8 mouse cellular contexts compared by ENCODE assay signal in genomic region chr6:124375435-124375884, GRCm38 (mm10). TPM values are rescaled to one million over a fixed set of nuclear protein-coding genes. Genes with fewer than 3 reads are reported as not detected.
DNase-seq lines count a peak whose midpoint lies in the region; ATAC-seq and TF ChIP-seq lines count a peak whose summit lies in the region.

No protein-coding gene starts in this region.

- peak overlapping the region; percentile 50 for H3K4me2 ChIP-seq in liver, embryonic 11.5 days
- no peak overlapping the region for H3K4me2 ChIP-seq in midbrain, embryonic 16.5 days (ENCODE audit: low read length)
- H3K4me2 ChIP-seq in hindbrain, embryonic 16.5 days (ENCODE audit: low read length) = no peak overlapping the region

- DNase-seq in MEL (ENCODE audit: low read depth, low spot score) = peak; percentile 98
- DNase-seq in liver, embryonic 11.5 days (ENCODE audit: low spot score) = peak; percentile 50
- DNase-seq in spleen, adult 18-20 months = peak; percentile 46 to 51
- no peak for DNase-seq in frontal cortex, postnatal 10 days (ENCODE audit: low spot score in 2 of 2)
- DNase-seq in right cerebral cortex, postnatal 25 days = no peak

- H3K79me2 ChIP-seq in MEL (ENCODE audit: control insufficient read depth, insufficient read depth, low read length, poor library complexity) = no peaks in the 10 kb centered on the region

- H3K4me1 ChIP-seq in MEL (ENCODE audit: control insufficient read depth in 1 of 2, insufficient read depth in 2 of 2, low read length in 2 of 2) = peaks cover 28 to 38% of the 10 kb centered on the region in 2 experiments
- H3K4me1 ChIP-seq in liver, embryonic 11.5 days (replicated peaks; ENCODE audit: control insufficient read depth, insufficient read depth, low read length) = peaks cover 24% of the 10 kb centered on the region
- H3K4me1 ChIP-seq in midbrain, embryonic 16.5 days (ENCODE audit: control insufficient read depth, insufficient read depth, low read length) = no peaks in the 10 kb centered on the region
- no peaks in the 10 kb centered on the region for H3K4me1 ChIP-seq in hindbrain, embryonic 16.5 days (ENCODE audit: control insufficient read depth, insufficient read depth, low read depth, low read length)

- H3K9ac ChIP-seq in MEL (ENCODE audit: control insufficient read depth, low read depth, low read length, poor library complexity, severe bottlenecking) = peak overlapping the region; percentile 49
- H3K9ac ChIP-seq in liver, embryonic 11.5 days (ENCODE audit: low read depth, low read length) = no peak overlapping the region
- H3K9ac ChIP-seq in midbrain, embryonic 16.5 days (ENCODE audit: low read depth, low read length) = no peak overlapping the region
- no peak overlapping the region for H3K9ac ChIP-seq in hindbrain, embryonic 16.5 days (ENCODE audit: low read depth, low read length)

- TF ChIP-seq POLR2A in MEL (IDR thresholded peaks at IDR 0.05; ENCODE audit: control insufficient read depth in 1 of 2, insufficient read depth in 1 of 2, low read depth in 1 of 2, low read length in 2 of 2, poor library complexity in 1 of 2) = peak in 1 of 2 experiments; percentile 69; a peak in 2 of 4 replicates

- no peak for TF ChIP-seq CTCF in MEL (IDR thresholded peaks at IDR 0.05 in 2 of 3, conservative IDR thresholded peaks at IDR 0.05 in 1 of 3; ENCODE audit: control insufficient read depth in 1 of 3, insufficient read depth in 1 of 3, low read depth in 2 of 3, low read length in 3 of 3, poor library complexity in 1 of 3, severe bottlenecking in 1 of 3)

- WGBS in liver, embryonic 11.5 days = 27% methylated on average over 11 of the region's 11 CpGs
- 86% methylated on average over 11 of the region's 11 CpGs for WGBS in midbrain, embryonic 16.5 days
- 91% methylated on average over 11 of the region's 11 CpGs for WGBS in hindbrain, embryonic 16.5 days

- peak; percentile 98 to 99 for TF ChIP-seq EP300 in MEL (IDR thresholded peaks at IDR 0.05; ENCODE audit: low read depth in 1 of 2, low read length in 2 of 2)

- H3K27me3 ChIP-seq in MEL (ENCODE audit: control insufficient read depth in 1 of 2, insufficient read depth in 2 of 2, low read length in 2 of 2) = no peaks in the 10 kb centered on the region
- H3K27me3 ChIP-seq in liver, embryonic 11.5 days (replicated peaks; ENCODE audit: control insufficient read depth, insufficient read depth, low read length) = no peaks in the 10 kb centered on the region
- no peaks in the 10 kb centered on the region for H3K27me3 ChIP-seq in midbrain, embryonic 16.5 days (ENCODE audit: control insufficient read depth, insufficient read depth, low read depth, low read length)
- no peaks in the 10 kb centered on the region for H3K27me3 ChIP-seq in hindbrain, embryonic 16.5 days (replicated peaks; ENCODE audit: control insufficient read depth, insufficient read depth, low read length)

- H3K36me3 ChIP-seq in MEL (ENCODE audit: control insufficient read depth in 1 of 2, insufficient read depth in 2 of 2, low read length in 2 of 2) = peaks cover 0 to 46% of the 10 kb centered on the region in 2 experiments; a peak in 2 of 4 replicates
- H3K36me3 ChIP-seq in liver, embryonic 11.5 days (ENCODE audit: control insufficient read depth, insufficient read depth, low read length) = no peaks in the 10 kb centered on the region
- no peaks in the 10 kb centered on the region for H3K36me3 ChIP-seq in midbrain, embryonic 16.5 days (ENCODE audit: control insufficient read depth, insufficient read depth, low read length)
- no peaks in the 10 kb centered on the region for H3K36me3 ChIP-seq in hindbrain, embryonic 16.5 days (ENCODE audit: control insufficient read depth, insufficient read depth, low read length)

- peak; percentile 93 for ATAC-seq in erythroblast, adult 5-6 weeks (replicated peaks; ENCODE audit: low FRiP score, poor library complexity, severe bottlenecking)
- peak; percentile 91 for ATAC-seq in liver, embryonic 11.5 days (replicated peaks; ENCODE audit: low FRiP score)
- no peak for ATAC-seq in midbrain, embryonic 16.5 days
- no peak for ATAC-seq in hindbrain, embryonic 16.5 days

- H3K4me3 ChIP-seq in MEL (ENCODE audit: control insufficient read depth in 1 of 2, insufficient read depth in 1 of 2, low read depth in 2 of 2, low read length in 2 of 2) = peak overlapping the region; percentile 22 to 30; a peak in 3 of 4 replicates
- no peak overlapping the region for H3K4me3 ChIP-seq in liver, embryonic 11.5 days (ENCODE audit: low read depth, low read length)
- H3K4me3 ChIP-seq in midbrain, embryonic 16.5 days (ENCODE audit: low read depth, low read length) = no peak overlapping the region
- H3K4me3 ChIP-seq in hindbrain, embryonic 16.5 days (ENCODE audit: low read length) = no peak overlapping the region

- no peak for TF ChIP-seq RAD21 in MEL (IDR thresholded peaks at IDR 0.05; ENCODE audit: low read depth, low read length)

- H3K9me3 ChIP-seq in MEL (replicated peaks; ENCODE audit: insufficient read depth, low read length) = no peaks in the 10 kb centered on the region
- no peaks in the 10 kb centered on the region for H3K9me3 ChIP-seq in liver, embryonic 11.5 days (ENCODE audit: control insufficient read depth, low read length)
- H3K9me3 ChIP-seq in midbrain, embryonic 16.5 days (replicated peaks; ENCODE audit: control insufficient read depth, low read length, poor library complexity, severe bottlenecking) = no peaks in the 10 kb centered on the region
- H3K9me3 ChIP-seq in hindbrain, embryonic 16.5 days (ENCODE audit: control insufficient read depth, low read length) = no peaks in the 10 kb centered on the region

- H3K27ac ChIP-seq in MEL (ENCODE audit: control insufficient read depth, low read depth, low read length) = peak overlapping the region; percentile 98
- H3K27ac ChIP-seq in liver, embryonic 11.5 days (ENCODE audit: low read depth, low read length) = peak overlapping the region; percentile 10
- no peak overlapping the region for H3K27ac ChIP-seq in midbrain, embryonic 16.5 days (ENCODE audit: low read length)
- H3K27ac ChIP-seq in hindbrain, embryonic 16.5 days (ENCODE audit: low read depth, low read length) = no peak overlapping the region

TF ChIP-seq in MEL, 35 proteins besides CTCF, POLR2A, EP300 and RAD21 (continues in another document):
- TF ChIP-seq ETS1 (IDR thresholded peaks at IDR 0.05; ENCODE audit: low read depth, low read length) = peak; percentile 94
- no peak for TF ChIP-seq ZC3H11A (IDR thresholded peaks at IDR 0.05; ENCODE audit: low read depth, low read length)
- no peak; the same call in 1 of the 2 replicates for TF ChIP-seq ZNF384 (IDR thresholded peaks at IDR 0.05; ENCODE audit: low read depth, low read length)
- 0 out of 2 replicates have a peak, but pooled peaks have one; percentile 14 for TF ChIP-seq GABPA (IDR thresholded peaks at IDR 0.05; ENCODE audit: low read depth, low read length)
- TF ChIP-seq TCF12 (IDR thresholded peaks at IDR 0.05; ENCODE audit: low read depth, low read length) = peak; percentile 95
- peak; percentile 75 for TF ChIP-seq MAX (IDR thresholded peaks at IDR 0.05; ENCODE audit: low read length)
- TF ChIP-seq CHD2 (IDR thresholded peaks at IDR 0.05; ENCODE audit: low read length) = peak; percentile 73; the same call in 1 of the 2 replicates
- peak; percentile 79 for TF ChIP-seq MYC (IDR thresholded peaks at IDR 0.05; ENCODE audit: low read depth, low read length)
- TF ChIP-seq JUND (IDR thresholded peaks at IDR 0.05; ENCODE audit: low read depth, low read length) = peak; percentile 77; the same call in 1 of the 2 replicates
- peak; percentile 97 for TF ChIP-seq RCOR1 (IDR thresholded peaks at IDR 0.05; ENCODE audit: low read depth, low read length)
- TF ChIP-seq SIN3A (IDR thresholded peaks at IDR 0.05; ENCODE audit: low read length) = peak; percentile 93
- peak; percentile 81; the same call in 1 of the 2 replicates for TF ChIP-seq TBP (IDR thresholded peaks at IDR 0.05; ENCODE audit: low read depth, low read length)
- TF ChIP-seq GATA1 (IDR thresholded peaks at IDR 0.05; ENCODE audit: low read depth, low read length) = peak; percentile 95
- TF ChIP-seq E2F4 (IDR thresholded peaks at IDR 0.05; ENCODE audit: borderline replicate concordance, low read depth, low read length) = no peak
- peak; percentile 95 for TF ChIP-seq MYB (IDR thresholded peaks at IDR 0.05; ENCODE audit: low read depth, low read length)
- TF ChIP-seq CHD1 (IDR thresholded peaks at IDR 0.05; ENCODE audit: low read depth, low read length) = no peak
- peak; percentile 65; the same call in 1 of the 2 replicates for TF ChIP-seq BHLHE40 (IDR thresholded peaks at IDR 0.05; ENCODE audit: borderline replicate concordance, low read depth, low read length)
- TF ChIP-seq MAZ (IDR thresholded peaks at IDR 0.05; ENCODE audit: low read depth, low read length) = peak; percentile 88
- no peak for TF ChIP-seq NRF1 (IDR thresholded peaks at IDR 0.05; ENCODE audit: insufficient read depth, low read depth, low read length, poor library complexity, severe bottlenecking)
- no peak for TF ChIP-seq ZKSCAN1 (IDR thresholded peaks at IDR 0.05; ENCODE audit: low read depth, low read length)
- TF ChIP-seq POLR2AphosphoS5 (IDR thresholded peaks at IDR 0.05; ENCODE audit: borderline replicate concordance, low read depth, low read length) = no peak
- peak; percentile 65 for TF ChIP-seq MXI1 (IDR thresholded peaks at IDR 0.05; ENCODE audit: low read depth, low read length)
- TF ChIP-seq POLR2AphosphoS2 (IDR thresholded peaks at IDR 0.05; ENCODE audit: low read length) = 0 out of 2 replicates have a peak, but pooled peaks have one; percentile 31
- TF ChIP-seq USF2 (IDR thresholded peaks at IDR 0.05; ENCODE audit: borderline replicate concordance in 1 of 2, insufficient read depth in 1 of 2, low read depth in 1 of 2, low read length in 2 of 2) = no peak
- peak; percentile 86; the same call in 1 of the 2 replicates for TF ChIP-seq ZMIZ1 (IDR thresholded peaks at IDR 0.05; ENCODE audit: low read depth, low read length)
- TF ChIP-seq MEF2A (IDR thresholded peaks at IDR 0.05; ENCODE audit: extremely low read depth, insufficient replicate concordance, low read depth, low read length, poor library complexity, severe bottlenecking) = 0 out of 2 replicates have a peak, but pooled peaks have one; percentile 37

RNA-seq across cellular contexts. Expression of gene Pex5, which starts 39.4 kb away (rescaled TPM):
- total RNA-seq in MEL (2012; rRNA removed) = 56.0 and 63.1 TPM in 2 replicates
- polyA plus RNA-seq in MEL (2012; ENCODE audit: insufficient read depth in 1 of 2, insufficient read length in 2 of 2, low read depth in 1 of 2, low replicate concordance in 2 of 2, missing spikeins in 1 of 2) = 10 to 100 TPM in 1 of 2 experiments, not detected in 1; 63.0 TPM
- total RNA-seq in erythroblast, adult 5-6 weeks (2015; ENCODE audit: low replicate concordance) = 3.8 TPM in 2 replicates
- total RNA-seq in erythroblast, adult 5-6 weeks (2017; ENCODE audit: low replicate concordance) = 5.2 and 7.0 TPM in 2 replicates
- 39.6 and 41.2 TPM in 2 replicates for polyA plus RNA-seq in liver, embryonic 11.5 days (2014; fragmentation: Nextera tagmentation; extraction: Ambion mirVana)
- polyA plus RNA-seq in midbrain, embryonic 16.5 days (2015; fragmentation: Nextera tagmentation; extraction: Ambion mirVana) = 75.5 and 77.7 TPM in 2 replicates
- polyA plus RNA-seq in hindbrain, embryonic 16.5 days (2015; fragmentation: Nextera tagmentation; extraction: Ambion mirVana) = 64.4 and 67.0 TPM in 2 replicates

Comparison
In these comparisons a context has a peak if more than half of its experiments do, and no peak if none do; other contexts are left out.
1. DNase-seq: peak in MEL (single experiment), liver, embryonic 11.5 days (single experiment) and spleen, adult 18-20 months (2 of 2); none in frontal cortex, postnatal 10 days (0 of 2) and right cerebral cortex, postnatal 25 days (single experiment).
2. H3K27ac ChIP-seq: peak in MEL (single experiment) and liver, embryonic 11.5 days (single experiment); none in midbrain, embryonic 16.5 days (single experiment) and hindbrain, embryonic 16.5 days (single experiment).
3. H3K4me3 ChIP-seq: peak in MEL (2 of 2); none in liver, embryonic 11.5 days (single experiment), midbrain, embryonic 16.5 days (single experiment) and hindbrain, embryonic 16.5 days (single experiment).
4. ATAC-seq: peak in erythroblast, adult 5-6 weeks (single experiment) and liver, embryonic 11.5 days (single experiment); none in midbrain, embryonic 16.5 days (single experiment) and hindbrain, embryonic 16.5 days (single experiment).